Mouse (Mus musculus) midbrain, embryonic 12.5 days (tissue): ENCODE data around the gene Higd1b. TPM values are rescaled to one million over a fixed set of nuclear protein-coding genes. Genes with fewer than 3 reads are reported as not detected.

ENCODE experiments used
- ATAC-seq: fragments of 200-750 bp; cut with Nextera tagmentation; 2 replicates; pipeline ENCODE4 v1.8.0; 2017; ENCODE audit warnings: low read depth, moderate TSS enrichment, moderate library complexity; ENCODE audit not compliant: low FRiP score
- H3K27ac ChIP-seq: fragments of 300-500 bp; sonication (generic); replicated peaks from 2 replicates; pipeline ENCODE4 v1.5.1; 2016; ENCODE audit warnings: mild to moderate bottlenecking
- H3K27me3 ChIP-seq: fragments of 300-500 bp; sonication (generic); 2 replicates; pipeline ENCODE4 v1.6.1; 2016; ENCODE audit warnings: mild to moderate bottlenecking
- H3K36me3 ChIP-seq: fragments of 300-500 bp; sonication (generic); 2 replicates; pipeline ENCODE4 v1.6.1; 2016
- H3K4me1 ChIP-seq: fragments of 300-500 bp; sonication (generic); 2 replicates; pipeline ENCODE4 v1.6.1; 2016
- H3K4me2 ChIP-seq: fragments of 300-500 bp; sonication (generic); replicated peaks from 2 replicates; pipeline ENCODE4 v1.6.1; 2016; ENCODE audit warnings: mild to moderate bottlenecking, moderate library complexity
- H3K4me3 ChIP-seq: fragments of 300-500 bp; sonication (generic); 2 replicates; pipeline ENCODE4 v1.5.1; 2016; ENCODE audit warnings: mild to moderate bottlenecking
- H3K9ac ChIP-seq: fragments of 300-500 bp; sonication (generic); replicated peaks from 2 replicates; pipeline ENCODE4 v1.6.1; 2016; ENCODE audit warnings: mild to moderate bottlenecking, moderate library complexity
- H3K9me3 ChIP-seq: fragments of 300-500 bp; sonication (generic); 2 replicates; pipeline ENCODE4 v1.6.1; 2016; ENCODE audit warnings: mild to moderate bottlenecking
- WGBS: fragments of 180-500 bp; shearing (Covaris S2); methylation state at CpG from one replicate; pipeline ENCODE4 v1.1.7; 2016; 5-methylcytosine and 5-hydroxymethylcytosine counted together
- polyA plus RNA-seq: library from polyadenylated mRNA; unstranded; fragments of >200 nt; fragmentation: Nextera tagmentation; extraction: Ambion mirVana; gene quantifications from 2 replicates; pipeline ENCODE4 v1.2.1, GENCODE M21; 2016

The Higd1b gene
- polyA plus RNA-seq, 1 experiment from 2014 or later, result not detected

- no peaks in the 10 kb centered on the region for H3K27me3 ChIP-seq
- no peak overlapping the region for H3K9ac ChIP-seq
- no peaks in the 10 kb centered on the region for H3K4me1 ChIP-seq
- WGBS, result 89% methylated on average over 10 of the region's 10 CpGs
- no peaks in the 10 kb centered on the region for H3K9me3 ChIP-seq
- H3K4me2 ChIP-seq, result no peak overlapping the region
- H3K4me3 ChIP-seq, result no peak overlapping the region
- H3K27ac ChIP-seq, result no peak overlapping the region
- H3K36me3 ChIP-seq, result peaks cover 100% of the 10 kb centered on the region
- ATAC-seq, result no peak
Observed at GRCm38 (mm10) chr11:102845926-102846325, 10.3 kb downstream of the Higd1b start.

DNA sequence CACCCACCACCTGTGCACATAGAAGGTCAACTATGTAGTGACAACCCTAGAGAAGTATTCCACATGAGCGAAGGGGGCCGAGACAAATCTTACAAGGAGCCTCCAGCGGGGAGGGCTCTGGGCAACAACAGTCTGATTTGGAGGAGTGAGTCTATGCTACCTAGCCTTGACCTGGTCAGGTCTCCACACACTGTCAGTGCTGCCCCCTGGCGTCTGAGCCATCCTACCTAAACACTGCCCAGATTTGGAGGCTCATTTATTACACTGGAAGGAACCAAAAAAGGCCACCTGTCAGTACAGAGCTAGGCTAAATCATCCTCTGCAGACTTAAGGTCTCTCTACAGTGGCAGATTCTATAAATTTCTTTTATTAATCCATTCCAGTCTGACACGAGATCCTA lies 16.2 kb downstream of the Higd1b start:
- H3K4me2 ChIP-seq, result no peak overlapping the region

DNA sequence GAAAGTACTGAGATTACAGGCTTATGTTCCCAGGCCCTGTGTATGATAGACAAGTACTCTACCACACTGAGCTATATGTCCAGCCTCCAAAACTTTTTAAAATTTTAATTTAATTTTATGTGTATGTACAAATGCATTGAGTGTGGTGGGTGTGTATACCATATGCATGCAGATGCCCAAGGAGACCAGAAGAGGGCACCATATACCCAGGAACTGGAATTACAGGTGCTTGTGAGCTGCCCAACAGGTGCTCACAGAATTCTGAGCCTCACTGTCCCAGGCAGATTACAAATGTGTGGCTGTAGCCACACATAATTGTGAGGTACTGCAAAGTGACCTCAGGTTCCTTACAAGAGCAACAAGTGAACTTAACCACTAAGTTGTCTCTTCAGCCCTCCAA lies 18.1 kb downstream of the Higd1b start:
- Histone ChIP-seq H3K36me3 (peaks cover 94% of the 10 kb centered on the region), H3K27me3 (no peaks in the 10 kb centered on the region), H3K9ac (no peak overlapping the region), H3K4me1 (no peaks in the 10 kb centered on the region), H3K4me2 (no peak overlapping the region), H3K9me3 (no peaks in the 10 kb centered on the region), H3K27ac (no peak overlapping the region), H3K4me3 (no peak overlapping the region)
- no peak for ATAC-seq

More for the DNA sequence above, 16.2 kb downstream of the Higd1b start:
- Histone ChIP-seq H3K4me3 (no peak overlapping the region), H3K36me3 (peaks cover 94% of the 10 kb centered on the region), H3K27me3 (no peaks in the 10 kb centered on the region), H3K27ac (no peak overlapping the region), H3K9me3 (no peaks in the 10 kb centered on the region), H3K4me1 (no peaks in the 10 kb centered on the region), H3K9ac (no peak overlapping the region)
- ATAC-seq, result no peak
- WGBS, result 74% methylated on average over 5 of the region's 5 CpGs

DNA sequence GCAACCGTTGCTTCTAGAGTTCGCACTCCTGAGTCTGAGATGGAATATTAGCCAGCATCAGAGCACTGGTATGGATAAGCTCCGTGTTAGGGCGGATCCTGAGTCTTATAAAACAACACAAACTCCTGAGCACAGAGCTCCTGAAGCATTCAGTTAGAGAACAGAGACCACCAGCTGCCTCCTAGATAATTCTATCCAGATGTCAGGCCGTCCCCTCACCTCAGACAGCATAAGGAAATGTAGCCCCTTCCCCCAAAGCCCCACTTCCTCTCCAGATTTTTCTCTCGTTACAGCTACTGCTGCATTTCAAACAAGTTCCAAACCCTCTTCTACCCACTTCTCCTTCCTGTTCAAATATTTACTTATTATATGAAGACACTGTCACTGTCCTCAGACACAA lies 20.3 kb downstream of the Higd1b start:
- H3K4me2 ChIP-seq, result no peak overlapping the region
- H3K9me3 ChIP-seq, result no peaks in the 10 kb centered on the region
- no peak overlapping the region for H3K9ac ChIP-seq
- no peak overlapping the region for H3K4me3 ChIP-seq
- no peaks in the 10 kb centered on the region for H3K4me1 ChIP-seq
- 84% methylated on average over 6 of the region's 6 CpGs for WGBS
- no peak for ATAC-seq
- H3K27ac ChIP-seq, result no peak overlapping the region
- no peaks in the 10 kb centered on the region for H3K27me3 ChIP-seq
- peaks cover 94% of the 10 kb centered on the region for H3K36me3 ChIP-seq

DNA sequence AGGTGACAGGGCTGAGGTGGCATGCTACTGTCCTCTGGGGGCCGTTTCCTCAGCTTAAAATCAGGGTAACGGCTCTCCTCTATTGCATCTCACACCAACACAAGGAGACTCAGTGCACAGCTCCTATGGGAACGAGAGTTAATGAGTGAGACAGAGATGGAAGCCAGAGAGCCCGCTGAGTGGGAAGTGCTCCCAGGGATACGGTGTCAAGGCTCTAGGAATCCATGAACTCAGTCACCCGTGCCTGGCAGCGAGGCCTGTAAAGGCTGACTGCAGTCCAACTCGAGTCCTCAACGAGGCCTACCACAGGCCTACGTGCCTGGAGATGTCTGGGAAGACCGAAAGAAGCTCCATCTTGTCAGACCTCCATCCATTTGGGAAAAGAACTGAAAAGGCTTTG lies 23.3 kb downstream of the Higd1b start:
- no peak for ATAC-seq
- no peak overlapping the region for H3K4me2 ChIP-seq
- no peaks in the 10 kb centered on the region for H3K4me1 ChIP-seq
- H3K4me3 ChIP-seq, result no peak overlapping the region
- no peak overlapping the region for H3K27ac ChIP-seq
- H3K9ac ChIP-seq, result no peak overlapping the region
- H3K27me3 ChIP-seq, result no peaks in the 10 kb centered on the region
- H3K36me3 ChIP-seq, result peaks cover 98% of the 10 kb centered on the region
- no peaks in the 10 kb centered on the region for H3K9me3 ChIP-seq
- 93% methylated on average over 11 of the region's 11 CpGs for WGBS

DNA sequence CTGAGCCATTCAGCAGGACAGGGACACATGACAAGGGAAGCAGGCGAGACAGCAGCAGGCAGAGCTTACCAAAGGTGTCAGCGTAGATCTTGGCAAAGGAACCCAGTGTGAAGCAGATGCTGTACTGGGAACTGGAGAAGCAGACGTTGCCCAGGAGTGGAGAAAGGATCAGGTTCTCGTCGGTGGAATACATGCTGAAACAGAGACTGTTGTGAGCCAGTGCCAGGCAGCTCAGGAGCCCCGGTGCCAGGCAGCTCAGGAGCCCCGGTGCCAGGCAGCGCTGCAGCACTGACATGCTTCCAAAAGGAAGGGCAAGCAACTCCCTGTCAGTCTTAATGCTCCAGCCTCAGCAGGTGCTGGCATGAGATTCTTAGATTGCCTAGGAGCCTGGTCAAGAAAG lies 24.3 kb downstream of the Higd1b start:
- H3K27ac ChIP-seq, result no peak overlapping the region
- no peaks in the 10 kb centered on the region for H3K27me3 ChIP-seq
- H3K9me3 ChIP-seq, result no peaks in the 10 kb centered on the region
- no peak overlapping the region for H3K9ac ChIP-seq
- H3K36me3 ChIP-seq, result peaks cover 92% of the 10 kb centered on the region
- H3K4me3 ChIP-seq, result no peak overlapping the region
- no peak overlapping the region for H3K4me2 ChIP-seq
- no peak for ATAC-seq
- no peaks in the 10 kb centered on the region for H3K4me1 ChIP-seq
- 95% methylated on average over 8 of the region's 8 CpGs for WGBS

GRCm38 (mm10) chr11:102864272-102864671 lies 28.6 kb downstream of the Higd1b start:
- H3K9ac ChIP-seq, result no peak overlapping the region
- no peaks in the 10 kb centered on the region for H3K27me3 ChIP-seq
- H3K36me3 ChIP-seq, result peaks cover 88% of the 10 kb centered on the region
- ATAC-seq, result no peak
- no peaks in the 10 kb centered on the region for H3K4me1 ChIP-seq
- no peak overlapping the region for H3K27ac ChIP-seq
- WGBS, result 49% methylated on average over 4 of the region's 4 CpGs
- H3K4me3 ChIP-seq, result no peak overlapping the region
- no peak overlapping the region for H3K4me2 ChIP-seq
- no peaks in the 10 kb centered on the region for H3K9me3 ChIP-seq

GRCm38 (mm10) chr11:102874801-102875334 lies 39.2 kb downstream of the Higd1b start:
- WGBS, result 90% methylated on average over 7 of the region's 7 CpGs
- H3K36me3 ChIP-seq, result peaks cover 64% of the 10 kb centered on the region
- H3K4me1 ChIP-seq, result peaks cover 11% of the 10 kb centered on the region
- H3K27ac ChIP-seq, result no peak overlapping the region
- H3K9me3 ChIP-seq, result no peaks in the 10 kb centered on the region
- ATAC-seq, result no peak
- H3K4me2 ChIP-seq, result no peak overlapping the region
- no peak overlapping the region for H3K4me3 ChIP-seq
- H3K9ac ChIP-seq, result no peak overlapping the region
- no peaks in the 10 kb centered on the region for H3K27me3 ChIP-seq

DNA sequence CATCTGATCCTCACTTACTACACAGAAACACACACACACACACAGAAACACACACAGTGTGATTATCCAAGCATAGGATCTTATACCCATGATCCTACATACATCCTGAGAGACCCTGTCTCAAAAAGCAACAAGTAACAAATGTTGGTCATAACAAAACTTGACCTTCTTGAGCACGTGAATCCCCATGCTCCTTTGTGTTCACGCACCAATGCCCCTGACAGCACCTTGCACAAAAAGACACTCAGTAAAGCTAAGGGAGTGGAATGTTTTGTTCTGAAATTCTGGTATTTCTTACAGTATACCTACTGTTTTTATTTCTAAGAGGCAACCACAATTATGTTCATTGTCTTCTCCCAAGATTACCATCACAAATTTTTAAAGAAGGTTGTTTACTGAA lies 43.9 kb downstream of the Higd1b start:
- no peaks in the 10 kb centered on the region for H3K27me3 ChIP-seq
- peaks cover 20% of the 10 kb centered on the region for H3K4me1 ChIP-seq
- H3K27ac ChIP-seq, result no peak overlapping the region
- H3K9ac ChIP-seq, result no peak overlapping the region
- H3K4me3 ChIP-seq, result peak overlapping the region; percentile 78; the same call in 1 of the 2 replicates
- H3K4me2 ChIP-seq, result peak overlapping the region; percentile 73
- peaks cover 30% of the 10 kb centered on the region for H3K36me3 ChIP-seq
- no peaks in the 10 kb centered on the region for H3K9me3 ChIP-seq
- 61% methylated on average over 2 of the region's 2 CpGs for WGBS
- ATAC-seq, result no peak

DNA sequence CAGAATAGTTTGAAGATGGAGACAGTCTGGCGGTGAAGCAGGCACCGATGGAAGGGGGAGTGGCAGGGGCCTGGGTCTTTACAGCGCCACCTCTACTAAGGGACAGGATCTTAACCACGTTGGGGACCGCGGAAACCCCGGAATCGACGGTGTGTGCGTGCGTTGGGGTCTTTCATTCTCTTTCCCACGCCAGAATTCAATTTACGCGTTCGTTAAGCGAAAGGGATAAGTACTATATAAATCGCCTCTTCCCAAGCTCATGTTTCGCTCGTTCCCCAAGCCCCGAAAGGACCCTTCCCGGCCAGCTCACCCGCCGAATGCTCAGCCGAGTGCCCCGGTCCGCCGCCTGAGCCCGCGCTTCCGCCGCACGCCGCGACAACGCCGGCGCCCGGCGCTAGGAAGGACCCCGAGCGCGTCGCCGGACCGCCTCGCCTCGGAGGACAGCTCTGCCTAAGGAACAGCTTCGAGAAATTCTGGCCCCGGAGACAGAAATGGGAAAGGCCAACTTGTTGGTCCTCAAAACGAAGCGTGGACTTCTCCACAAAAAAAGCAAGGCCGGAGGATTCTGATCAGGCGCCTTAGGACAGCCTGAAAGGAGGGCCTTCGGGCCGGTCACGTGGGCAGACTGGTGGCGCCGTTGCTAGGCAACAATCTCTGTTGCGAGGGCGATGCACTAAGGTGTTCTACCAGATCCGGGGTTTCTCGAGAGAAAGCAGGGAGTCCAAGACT lies 45.1 kb downstream of the Higd1b start, which contains the start of the genes Eftud2 and Ccdc103:
TSS of gene Eftud2 (minus strand) at position 401 of the 729 bp plus-strand sequence.
TSS of gene Ccdc103 (plus strand) at position 620 of the 729 bp plus-strand sequence.
- peak within 1 kb of the TSS; percentile 73 for H3K4me2 ChIP-seq
- H3K36me3 ChIP-seq, result peaks cover 18% of the 10 kb centered on the region
- no peaks in the 10 kb centered on the region for H3K9me3 ChIP-seq
- peak within 1 kb of the TSS; percentile 72 for H3K9ac ChIP-seq
- peaks cover 20% of the 10 kb centered on the region for H3K4me1 ChIP-seq
- peak within 1 kb of the TSS; percentile 82 for H3K27ac ChIP-seq
- H3K4me3 ChIP-seq, result peak within 1 kb of the TSS; percentile 78
- peaks cover 7% of the 10 kb centered on the region; the same call in 1 of the 2 replicates for H3K27me3 ChIP-seq
- under 1% methylated on average over 62 of the region's 62 CpGs for WGBS
- peak; percentile 93 for ATAC-seq

DNA sequence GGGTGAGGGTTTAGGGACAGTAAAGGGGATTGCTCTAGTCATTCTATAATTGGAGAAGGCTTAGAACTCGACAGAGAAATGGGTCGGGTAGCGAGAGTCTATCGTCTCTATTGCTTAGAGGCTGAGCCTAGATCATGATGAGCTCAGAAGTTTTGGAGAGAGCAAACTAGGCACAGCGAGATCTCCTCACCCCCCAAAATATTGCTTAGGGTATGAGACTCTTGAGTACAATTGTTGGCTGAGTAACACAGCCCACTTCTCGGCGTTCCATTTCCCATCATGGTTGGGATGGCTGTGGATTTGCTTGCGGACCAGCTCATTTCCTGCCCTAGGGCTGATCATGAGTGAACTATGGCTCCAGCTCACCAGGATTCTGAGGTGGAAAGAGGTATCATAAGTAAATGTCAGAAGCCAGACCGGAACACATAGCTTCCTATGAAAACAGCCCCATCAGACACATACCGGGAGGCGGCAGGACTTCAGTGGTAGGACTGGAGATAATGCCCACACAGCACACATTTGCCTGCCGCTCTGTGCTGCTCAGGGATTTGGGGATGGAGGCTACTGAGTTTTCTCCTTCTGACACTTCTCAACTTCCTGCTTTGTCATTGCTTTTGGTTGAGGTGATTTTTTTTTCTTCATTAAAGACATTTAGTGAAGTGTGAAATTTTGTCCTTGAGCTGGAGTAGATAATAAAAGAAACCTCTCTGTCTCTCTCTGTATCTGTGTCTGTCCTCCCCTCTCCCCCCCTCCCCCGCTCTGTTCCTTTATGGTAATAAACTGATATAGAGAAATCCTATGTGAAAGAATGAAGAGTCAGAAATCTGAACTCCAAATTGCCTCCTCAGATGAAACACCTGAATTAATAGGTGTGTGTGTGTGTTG lies 45.9 kb downstream of the Higd1b start:
- ATAC-seq, result no peak
- peak overlapping the region; percentile 73 for H3K4me2 ChIP-seq
- H3K9ac ChIP-seq, result peak overlapping the region; percentile 72
- H3K4me3 ChIP-seq, result peak overlapping the region; percentile 78
- H3K27me3 ChIP-seq, result peaks cover 14% of the 10 kb centered on the region; the same call in 1 of the 2 replicates
- no peaks in the 10 kb centered on the region for H3K9me3 ChIP-seq
- peaks cover 20% of the 10 kb centered on the region for H3K4me1 ChIP-seq
- WGBS, result 21% methylated on average over 13 of the region's 13 CpGs
- peak overlapping the region; percentile 82; the same call in 1 of the 2 replicates for H3K27ac ChIP-seq
- H3K36me3 ChIP-seq, result peaks cover 10% of the 10 kb centered on the region
